Comparison of ENCODE assay signal across 9 mouse cellular contexts in the genomic region with DNA sequence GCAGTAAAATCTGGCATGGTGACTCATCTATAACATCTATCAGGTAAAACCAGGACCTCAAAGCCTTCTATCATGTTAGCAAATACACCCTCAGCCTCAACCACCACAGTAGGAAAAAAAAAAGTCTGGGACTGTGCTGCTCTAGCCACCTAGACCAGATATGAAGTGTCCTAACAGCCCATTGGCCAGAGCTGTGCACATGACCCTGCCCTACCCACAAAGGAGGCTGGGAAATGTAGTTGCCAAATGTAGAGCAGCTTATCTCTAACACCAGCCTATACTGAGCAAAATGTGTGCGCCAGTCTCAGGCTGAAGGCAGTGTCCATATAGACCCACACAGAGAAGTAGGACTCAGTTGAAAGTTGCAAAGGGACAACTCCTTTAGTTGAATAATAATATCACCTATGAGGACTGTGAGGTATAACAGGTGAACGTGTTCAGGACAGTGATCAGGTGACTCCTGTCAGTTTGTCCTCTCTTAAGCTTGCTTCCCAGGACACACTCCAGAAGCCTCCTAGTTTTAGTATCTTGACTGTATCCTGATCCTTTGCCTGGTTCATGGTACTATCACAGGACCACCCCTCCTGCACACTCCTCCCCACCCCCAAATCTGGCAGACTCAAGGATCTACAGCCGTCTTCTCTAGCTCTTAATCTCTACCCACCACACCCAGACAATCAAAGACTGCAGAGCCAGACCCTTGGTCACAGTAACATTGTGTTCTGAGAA. TPM values are rescaled to one million over a fixed set of nuclear protein-coding genes. Genes with fewer than 3 reads are reported as not detected.
A peak's percentile ranks its signal among the peaks of the same experiment; 100 is the strongest.
DNase-seq lines count a peak whose midpoint lies in the region; ATAC-seq lines count a peak whose summit lies in the region.
"Had no signal": no experiment of that assay in that cellular context is flagged by ENCODE, and none has a peak within 500 bp of the region (broad histone marks: within the 10 kb centered on the region; RNA-seq: fewer than 3 reads in every experiment).

No protein-coding gene starts in this region.

- H3K9ac ChIP-seq in intestine, embryonic 15.5 days, result no peak overlapping the region

- ATAC-seq in granulocyte monocyte progenitor cell, adult 5-6 weeks (replicated peaks; ENCODE audit: poor library complexity, severe bottlenecking), result peak; percentile 87
- peak; percentile 96 for ATAC-seq in intestine, embryonic 15.5 days

- intact Hi-C loops in left cerebral cortex, postnatal 25 days (cut with DNase I), result no loop called here

- peak; percentile 67 for DNase-seq in embryo, embryonic 10 days (ENCODE audit: low spot score)
- DNase-seq in embryo, embryonic 9.5 days (ENCODE audit: extremely low spot score), result no peak
- DNase-seq in cerebellum, adult 9-10 months, result peak; percentile 17
- peak; percentile 54 to 66 for DNase-seq in left cerebral cortex, postnatal 25 days (ENCODE audit: low spot score in 2 of 2)
- DNase-seq in midbrain, embryonic 10.5 days (ENCODE audit: low spot score), result peak; percentile 34
- peak; percentile 11 for DNase-seq in skeletal muscle tissue, adult 2 months (ENCODE audit: low read depth, low spot score)

- no peak overlapping the region for H3K27ac ChIP-seq in intestine, embryonic 15.5 days
- no peak overlapping the region for H3K27ac ChIP-seq in midbrain, embryonic 10.5 days (replicated peaks)

- peaks cover 32% of the 10 kb centered on the region for H3K27me3 ChIP-seq in intestine, embryonic 15.5 days (replicated peaks)
- peaks cover 44% of the 10 kb centered on the region for H3K27me3 ChIP-seq in midbrain, embryonic 10.5 days (ENCODE audit: low read depth, poor library complexity, severe bottlenecking)

- WGBS in intestine, embryonic 15.5 days, result 50% methylated on average over 3 of the region's 3 CpGs
- WGBS in midbrain, embryonic 10.5 days, result 60% methylated on average over 3 of the region's 3 CpGs

- H3K4me3 ChIP-seq in intestine, embryonic 15.5 days (replicated peaks), result no peak overlapping the region
- H3K4me3 ChIP-seq in midbrain, embryonic 10.5 days, result no peak overlapping the region

- no peak overlapping the region for H3K4me2 ChIP-seq in intestine, embryonic 15.5 days (replicated peaks)

- H3K36me3 ChIP-seq in intestine, embryonic 15.5 days, result no peaks in the 10 kb centered on the region
- no peaks in the 10 kb centered on the region for H3K36me3 ChIP-seq in midbrain, embryonic 10.5 days

- peaks cover 5% of the 10 kb centered on the region; the same call in 1 of the 2 replicates for H3K4me1 ChIP-seq in intestine, embryonic 15.5 days (replicated peaks)
- H3K4me1 ChIP-seq in midbrain, embryonic 10.5 days, result peaks cover 33% of the 10 kb centered on the region

- no peaks in the 10 kb centered on the region for H3K9me3 ChIP-seq in intestine, embryonic 15.5 days
- no peaks in the 10 kb centered on the region for H3K9me3 ChIP-seq in midbrain, embryonic 10.5 days (replicated peaks)

RNA-seq across cellular contexts. Expression of gene Trh, which starts 3.1 kb away (rescaled TPM):
- total RNA-seq in granulocyte monocyte progenitor cell, adult 5-6 weeks (2014; fragmentation: Nextera tagmentation), result not detected in 2 replicates
- not detected in 2 replicates for total RNA-seq in granulocyte monocyte progenitor cell, adult 5-6 weeks (2017)
- polyA plus RNA-seq in intestine, embryonic 15.5 days (2015; fragmentation: Nextera tagmentation; extraction: Ambion mirVana), result 3.7 and 4.4 TPM in 2 replicates
- 1 to 10 TPM; 3.3 to 8.9 TPM for total RNA-seq in left cerebral cortex, postnatal 25 days (2021)
- polyA plus RNA-seq in midbrain, embryonic 10.5 days (2016; fragmentation: Nextera tagmentation; extraction: Ambion mirVana), result 37.6 and 43.5 TPM in 2 replicates
- total RNA-seq: gastrocnemius, postnatal 36 days had no signal

RNA-seq across cellular contexts. Expression of gene Rbsn, which starts 26.6 kb away (rescaled TPM):
- 13.2 and 23.1 TPM in 2 replicates for total RNA-seq in granulocyte monocyte progenitor cell, adult 5-6 weeks (2014; fragmentation: Nextera tagmentation)
- total RNA-seq in granulocyte monocyte progenitor cell, adult 5-6 weeks (2017), result 18.9 and 19.4 TPM in 2 replicates
- polyA plus RNA-seq in intestine, embryonic 15.5 days (2015; fragmentation: Nextera tagmentation; extraction: Ambion mirVana), result 16.9 and 21.4 TPM in 2 replicates
- total RNA-seq in left cerebral cortex, postnatal 25 days (2021), result 10 to 100 TPM; 39.7 to 43.3 TPM
- polyA plus RNA-seq in midbrain, embryonic 10.5 days (2016; fragmentation: Nextera tagmentation; extraction: Ambion mirVana), result 26.5 and 33.1 TPM in 2 replicates

RNA-seq across cellular contexts. Expression of gene Mrps25, which starts 57.5 kb away (rescaled TPM):
- 50.3 and 76.0 TPM in 2 replicates for total RNA-seq in granulocyte monocyte progenitor cell, adult 5-6 weeks (2014; fragmentation: Nextera tagmentation)
- 55.0 and 86.6 TPM in 2 replicates for total RNA-seq in granulocyte monocyte progenitor cell, adult 5-6 weeks (2017)
- 103 and 109 TPM in 2 replicates for polyA plus RNA-seq in intestine, embryonic 15.5 days (2015; fragmentation: Nextera tagmentation; extraction: Ambion mirVana)
- 10 to 100 TPM; 49.2 to 54.5 TPM for total RNA-seq in left cerebral cortex, postnatal 25 days (2021)
- polyA plus RNA-seq in midbrain, embryonic 10.5 days (2016; fragmentation: Nextera tagmentation; extraction: Ambion mirVana), result 94.6 and 105 TPM in 2 replicates

Comparison
In these comparisons a context has a peak if more than half of its experiments do, and no peak if none do; other contexts are left out.
1. RNA of gene Trh, which starts 3.1 kb away (total RNA-seq): 3.3 to 8.9 TPM in left cerebral cortex, postnatal 25 days; not detected in granulocyte monocyte progenitor cell, adult 5-6 weeks; every median in the first group is over 4 times any median in the second.